Mouse (Mus musculus) brain, embryonic 14.5 days (tissue): ENCODE measurements at regions not wholly inside any gene's neighbourhood (a gene's known extent, or its start where the extent isn't known, plus 50 kb on each side); places are given as distances from the start of the nearest gene placed in this dataset.

ENCODE experiments used
- DNase-seq: peaks from one replicate; pipeline ENCODE4 v3.0.0-alpha.2; 2011; ENCODE audit warnings: low read depth
- CTCF ChIP-seq: fragments of 200-500 bp; IDR thresholded peaks from 2 replicates; pipeline ENCODE4 v1.5.1; 2012; ENCODE audit warnings: inconsistent platforms, mild to moderate bottlenecking, moderate library complexity, borderline replicate concordance; ENCODE audit not compliant: insufficient read depth, insufficient read length; ENCODE audit errors: extremely low read depth
- POLR2A ChIP-seq: fragments of 200-500 bp; IDR thresholded peaks from 2 replicates; pipeline ENCODE4 v1.6.1; 2012; ENCODE audit warnings: mild to moderate bottlenecking, inconsistent platforms, borderline replicate concordance; ENCODE audit not compliant: poor library complexity, insufficient read depth, insufficient read length, severe bottlenecking; ENCODE audit errors: extremely low read depth

DNA sequence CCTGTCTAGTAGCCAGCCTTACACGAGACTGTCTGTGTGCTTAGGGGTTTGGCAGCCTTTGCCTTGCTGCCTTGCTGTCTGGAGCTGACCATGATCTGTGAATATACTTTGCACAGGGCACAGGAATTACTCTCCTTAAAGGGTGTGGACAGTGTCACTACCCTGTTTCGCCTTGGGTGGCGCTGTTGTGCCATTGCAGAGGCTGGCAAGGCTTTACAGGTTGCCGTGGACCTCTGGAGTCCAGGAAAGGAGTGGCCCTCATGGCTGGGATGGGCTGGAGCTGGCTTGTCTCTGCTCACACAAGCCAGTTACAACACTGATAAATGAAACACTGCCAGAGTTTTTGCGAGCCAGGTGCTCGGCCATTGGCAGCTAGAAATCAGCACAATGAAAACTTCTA is 110.1 kb upstream of the Agap1 start:
- DNase-seq: no peak
- TF ChIP-seq POLR2A (no peak), CTCF (peak; percentile 54)

DNA sequence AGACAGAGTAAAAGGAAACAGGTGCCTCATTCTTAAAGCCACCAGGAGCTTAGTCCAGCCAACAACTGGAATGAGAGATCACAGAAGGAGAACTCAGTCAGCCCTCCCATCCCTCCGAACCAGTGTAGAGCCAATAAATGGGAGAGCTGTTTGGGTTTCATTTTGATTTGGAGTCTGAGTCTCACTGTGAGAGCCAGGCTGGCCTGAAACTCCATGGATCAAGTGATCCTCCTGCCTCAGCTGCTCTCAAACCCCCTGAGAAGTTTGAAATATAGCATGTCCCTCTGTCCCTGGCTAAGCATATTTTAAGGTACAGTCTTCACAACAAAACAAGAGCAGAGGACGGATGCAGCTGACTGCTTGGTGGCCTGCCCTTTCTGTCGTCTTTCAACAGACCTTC is 107.3 kb upstream of the Agap1 start:
- no peak for DNase-seq
- no peak for TF ChIP-seq POLR2A
- no peak for TF ChIP-seq CTCF

DNA sequence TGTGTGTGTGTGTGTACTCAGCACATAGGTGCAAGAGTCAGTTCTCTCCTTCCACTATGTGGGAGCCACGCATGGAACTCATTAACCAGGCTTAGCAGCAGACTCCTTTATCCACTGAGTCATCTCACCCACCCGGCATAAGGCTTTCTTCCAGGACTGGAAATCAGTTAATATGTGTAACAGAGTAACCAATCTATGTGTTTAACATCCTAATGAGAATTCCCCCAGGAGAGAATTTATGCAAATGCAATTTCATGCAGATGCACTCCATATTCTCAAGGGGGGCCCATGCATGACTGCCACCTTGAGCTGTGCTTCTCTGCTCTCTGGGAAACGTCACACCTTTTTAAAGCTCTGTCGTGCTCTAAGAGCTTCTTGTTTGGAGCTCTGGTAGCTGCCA is 101.7 kb upstream of the Agap1 start:
- peak; percentile 47 for DNase-seq

GRCm38 (mm10) chr1:89359257-89359656 is 95.3 kb upstream of the Agap1 start:
- no peak for TF ChIP-seq POLR2A
- TF ChIP-seq CTCF: no peak
- peak; percentile 23 for DNase-seq

More for the DNA sequence above, 101.7 kb upstream of the Agap1 start:
- no peak for TF ChIP-seq POLR2A
- no peak for TF ChIP-seq CTCF

GRCm38 (mm10) chr1:89364547-89365305 is 89.9 kb upstream of the Agap1 start:
- DNase-seq: peak; percentile 78
- TF ChIP-seq POLR2A (no peak), CTCF (peak; percentile 8; the same call in 1 of the 2 replicates)

DNA sequence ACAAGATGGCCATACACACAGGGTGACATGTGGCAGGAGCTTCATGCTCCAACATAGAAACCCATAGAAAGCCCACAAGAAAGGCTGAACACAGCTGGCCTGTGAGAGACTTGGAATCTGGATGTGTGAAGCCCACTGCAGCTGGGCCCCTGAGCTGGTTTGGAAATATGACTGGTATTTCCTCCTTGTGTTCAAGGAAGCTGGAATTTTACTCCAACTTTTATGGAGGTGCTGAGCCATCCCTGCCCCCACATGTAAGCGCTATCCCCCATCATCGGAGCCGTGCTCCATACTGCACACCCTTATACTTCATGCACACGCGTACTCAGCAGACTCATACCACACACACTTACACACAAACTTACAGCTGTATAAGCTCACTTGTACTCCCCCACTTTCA is 87.7 kb upstream of the Agap1 start:
- DNase-seq: no peak
- no peak for TF ChIP-seq CTCF
- no peak for TF ChIP-seq POLR2A

- no peak for DNase-seq
- no peak for TF ChIP-seq POLR2A
- TF ChIP-seq CTCF: no peak
Measured at GRCm38 (mm10) chr1:89373806-89374205, 80.8 kb upstream of the Agap1 start.

- DNase-seq: no peak
Measured at GRCm38 (mm10) chr1:89374271-89374670, 80.3 kb upstream of the Agap1 start.

GRCm38 (mm10) chr1:89382021-89382420 is 72.6 kb upstream of the Agap1 start:
- TF ChIP-seq CTCF (no peak), POLR2A (no peak)
- DNase-seq: no peak

More at GRCm38 (mm10) chr1:89374271-89374670, 80.3 kb upstream of the Agap1 start:
- no peak for TF ChIP-seq POLR2A

DNA sequence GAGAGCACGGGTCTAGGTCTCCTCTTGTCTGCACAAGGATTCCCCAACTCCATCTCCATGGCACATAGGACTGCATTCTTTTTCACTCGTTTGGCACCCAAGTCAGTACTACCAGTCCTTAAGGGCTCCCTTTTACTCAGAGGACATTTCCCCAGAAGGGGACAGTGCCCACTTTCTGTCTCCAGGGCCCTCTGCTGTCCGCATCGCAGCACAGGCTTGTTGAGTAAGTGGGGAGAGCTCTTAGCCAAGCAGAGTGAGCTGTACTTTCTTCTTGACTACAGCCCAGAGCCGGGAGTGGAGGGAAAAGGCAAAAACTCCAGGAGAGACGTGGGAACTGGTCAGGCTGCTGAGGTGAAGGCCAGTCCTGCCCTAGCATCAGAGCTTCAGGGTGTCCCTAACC is 69.5 kb upstream of the Agap1 start:
- TF ChIP-seq POLR2A (no peak), CTCF (no peak; the same call in 1 of the 2 replicates)
- DNase-seq: no peak

GRCm38 (mm10) chr1:89392711-89393110 is 61.9 kb upstream of the Agap1 start:
- no peak for TF ChIP-seq POLR2A
- no peak for TF ChIP-seq CTCF

GRCm38 (mm10) chr1:89394471-89394870 is 60.1 kb upstream of the Agap1 start:
- no peak for DNase-seq

More at GRCm38 (mm10) chr1:89392711-89393110, 61.9 kb upstream of the Agap1 start:
- DNase-seq: no peak

GRCm38 (mm10) chr1:89400734-89401202 is 53.8 kb upstream of the Agap1 start:
- DNase-seq: peak; percentile 76
- no peak for TF ChIP-seq CTCF
- TF ChIP-seq POLR2A: no peak

More at GRCm38 (mm10) chr1:89394471-89394870, 60.1 kb upstream of the Agap1 start:
- TF ChIP-seq POLR2A: no peak
- TF ChIP-seq CTCF: no peak
